Mouse (Mus musculus) bone marrow macrophage, adult 2 months (primary cell): Measurements from ENCODE around the gene Phlda1.

Experiments
- CTCF ChIP-seq: IDR thresholded peaks from 2 replicates; pipeline ENCODE4 v1.5.1; 2012; ENCODE audit warnings: low read depth, mild to moderate bottlenecking, low read length, moderate library complexity
- POLR2A ChIP-seq: IDR thresholded peaks from 2 replicates; pipeline ENCODE4 v1.6.1; 2012; ENCODE audit warnings: mild to moderate bottlenecking, low read depth, low read length, borderline replicate concordance

DNA sequence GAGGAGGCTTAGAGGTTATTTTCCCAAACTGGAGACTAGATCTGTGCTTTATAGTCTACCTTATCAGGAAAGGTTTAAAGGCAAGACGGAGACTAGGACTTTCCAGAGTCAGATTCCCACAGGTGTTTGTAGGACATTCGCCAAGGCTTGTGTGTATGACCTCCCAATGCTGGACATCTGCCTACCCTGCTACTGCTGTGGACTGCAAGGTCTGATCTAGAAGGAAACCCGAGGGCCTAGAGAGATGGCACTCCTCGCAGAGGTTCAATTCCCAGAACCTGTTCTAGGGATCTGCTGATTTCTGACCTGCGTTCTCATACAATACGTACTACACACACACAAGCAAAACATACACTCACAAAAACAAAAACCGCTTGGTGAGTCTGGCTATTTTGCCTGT lies 680 bp upstream of the Phlda1 start:
- no peak for TF ChIP-seq POLR2A
- TF ChIP-seq CTCF: no peak
